Mouse (Mus musculus) ES-E14 (cell line): Measurements from ENCODE around the gene Ntm.

ENCODE experiments used
- CHD2 ChIP-seq: IDR thresholded peaks from 2 replicates; pipeline ENCODE4 v1.6.1; 2014; ENCODE audit warnings: mild to moderate bottlenecking, low read depth, low read length, inconsistent platforms
- MAFK ChIP-seq: IDR thresholded peaks from 2 replicates; pipeline ENCODE4 v1.6.1; 2014; ENCODE audit warnings: mild to moderate bottlenecking, low read depth, low read length, inconsistent platforms; ENCODE audit not compliant: insufficient read depth
- ZC3H11A ChIP-seq: IDR thresholded peaks from 2 replicates; pipeline ENCODE4 v1.6.1; 2012; ENCODE audit warnings: low read depth, mild to moderate bottlenecking, inconsistent platforms, low read length, borderline replicate concordance
- ZNF384 ChIP-seq: IDR thresholded peaks from 2 replicates; pipeline ENCODE4 v1.6.1; 2012; ENCODE audit warnings: low read depth, low read length, inconsistent platforms

DNA sequence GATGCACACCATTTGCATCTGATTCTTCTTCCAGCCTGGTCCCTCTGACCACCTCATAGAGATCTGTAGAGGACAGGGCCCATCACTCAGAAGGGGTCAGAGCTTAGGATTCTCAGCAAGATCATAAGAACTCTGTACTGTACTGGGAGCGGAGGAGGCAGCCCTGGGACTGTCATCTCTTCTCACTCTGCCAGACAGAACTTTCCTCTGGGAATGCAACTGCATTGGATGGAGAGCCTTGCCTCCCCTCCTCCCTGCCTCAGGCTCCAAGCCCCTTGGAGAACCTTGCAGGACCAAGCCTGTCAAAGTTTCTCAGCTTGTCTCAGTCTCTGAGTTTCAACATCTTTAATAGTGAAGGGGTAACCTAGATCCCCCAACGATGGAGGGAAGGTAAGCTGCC is 1.4 kb downstream of the Ntm start:
- TF ChIP-seq ZNF384 (no peak), ZC3H11A (no peak), MAFK (no peak), CHD2 (no peak)
